Mouse (Mus musculus): ENCODE data around the gene Aebp1.
"Not testable (repeated sequence)": the region's sequence is repeated elsewhere in the genome, so short reads cannot be mapped to it uniquely, and the experiment has no call there.

The Aebp1 gene

DNA sequence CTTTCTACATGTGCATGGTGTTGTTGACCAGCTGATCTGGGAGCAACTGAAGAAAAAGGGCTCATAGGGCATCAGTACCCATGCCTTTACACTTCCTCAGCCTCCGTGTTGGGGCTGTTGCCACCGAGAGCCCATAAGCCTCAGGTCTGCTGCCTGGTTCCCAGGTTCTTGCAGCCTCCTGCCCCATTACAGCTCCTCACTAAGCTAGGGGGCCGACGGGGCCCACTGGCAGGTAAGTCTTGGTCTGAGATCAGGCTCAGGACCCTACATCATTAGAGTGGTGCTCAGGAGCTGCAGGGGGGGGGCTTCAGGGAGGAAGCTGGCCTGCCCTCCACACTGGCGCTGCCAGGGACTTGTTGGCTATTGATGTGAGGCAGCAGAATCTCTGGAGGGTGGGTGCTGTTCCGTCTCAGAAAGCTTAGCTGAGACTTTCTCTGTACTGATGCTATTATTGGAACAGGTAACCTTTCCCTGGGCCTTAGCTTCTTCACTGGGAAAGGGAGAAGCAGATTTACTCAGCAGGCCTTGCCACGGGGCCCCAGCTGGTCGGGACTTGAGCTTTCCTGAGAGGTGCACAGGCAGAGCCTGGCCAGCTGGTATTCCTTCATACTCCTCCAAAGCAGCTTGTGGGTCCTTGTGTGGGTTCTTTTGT is 5.1 kb upstream of the Aebp1 start:
- no peak for DNase-seq

- DNase-seq, result no peak
Measured at GRCm38 (mm10) chr11:5858723-5859122, 3.0 kb upstream of the Aebp1 start.

DNA sequence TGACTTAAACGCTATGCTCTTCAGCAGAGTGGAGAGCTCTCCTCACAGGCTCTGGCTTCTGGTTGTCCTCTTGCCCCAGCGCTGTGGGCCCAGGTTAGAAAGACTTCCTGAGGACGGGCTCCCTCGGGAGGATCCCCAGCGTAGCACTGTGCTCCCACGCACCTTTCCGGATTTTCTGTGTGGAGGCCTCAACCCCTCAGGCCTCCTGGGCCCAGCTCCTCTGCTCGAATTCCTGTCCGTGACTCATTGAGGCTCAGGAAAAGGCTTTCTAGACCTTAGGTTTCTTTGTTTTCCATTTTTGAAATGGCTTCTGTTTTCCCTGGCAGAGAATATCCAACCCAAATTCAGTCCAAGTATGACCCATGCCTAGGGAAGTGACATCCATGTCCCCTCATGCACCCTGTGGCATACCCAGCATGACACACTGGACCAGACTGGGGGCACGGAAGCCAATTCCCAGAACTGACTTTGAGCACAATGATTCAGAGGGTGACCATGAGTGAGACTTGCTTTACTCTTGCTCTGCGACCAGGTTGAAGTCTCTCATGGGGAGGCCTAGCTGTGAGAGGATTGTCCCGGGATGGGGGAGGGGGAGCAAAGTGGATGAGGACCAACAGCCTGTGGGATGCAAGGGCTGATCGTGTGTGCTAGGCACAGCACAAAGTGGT is 1.7 kb upstream of the Aebp1 start:
- no peak for DNase-seq

DNA sequence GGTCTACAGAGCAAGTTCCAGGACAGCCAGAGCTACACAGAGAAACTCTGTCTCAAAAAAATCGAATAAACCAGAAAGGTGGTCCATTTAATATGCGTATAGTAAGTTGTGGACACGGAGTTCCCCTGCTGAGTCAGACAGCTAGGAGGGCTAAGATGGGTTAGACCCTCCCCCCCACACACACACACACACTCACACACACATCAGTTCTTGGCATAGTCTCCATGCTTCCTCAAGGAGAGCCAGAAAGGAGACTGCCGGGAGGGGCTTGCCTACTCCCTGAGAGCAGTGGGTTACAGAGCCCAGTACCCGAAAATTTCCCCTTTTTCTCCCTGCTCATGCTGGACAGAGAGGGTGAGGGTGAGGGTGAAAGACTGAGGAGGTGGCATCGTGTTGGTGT is 1.1 kb upstream of the Aebp1 start:
- no peak for DNase-seq

DNA sequence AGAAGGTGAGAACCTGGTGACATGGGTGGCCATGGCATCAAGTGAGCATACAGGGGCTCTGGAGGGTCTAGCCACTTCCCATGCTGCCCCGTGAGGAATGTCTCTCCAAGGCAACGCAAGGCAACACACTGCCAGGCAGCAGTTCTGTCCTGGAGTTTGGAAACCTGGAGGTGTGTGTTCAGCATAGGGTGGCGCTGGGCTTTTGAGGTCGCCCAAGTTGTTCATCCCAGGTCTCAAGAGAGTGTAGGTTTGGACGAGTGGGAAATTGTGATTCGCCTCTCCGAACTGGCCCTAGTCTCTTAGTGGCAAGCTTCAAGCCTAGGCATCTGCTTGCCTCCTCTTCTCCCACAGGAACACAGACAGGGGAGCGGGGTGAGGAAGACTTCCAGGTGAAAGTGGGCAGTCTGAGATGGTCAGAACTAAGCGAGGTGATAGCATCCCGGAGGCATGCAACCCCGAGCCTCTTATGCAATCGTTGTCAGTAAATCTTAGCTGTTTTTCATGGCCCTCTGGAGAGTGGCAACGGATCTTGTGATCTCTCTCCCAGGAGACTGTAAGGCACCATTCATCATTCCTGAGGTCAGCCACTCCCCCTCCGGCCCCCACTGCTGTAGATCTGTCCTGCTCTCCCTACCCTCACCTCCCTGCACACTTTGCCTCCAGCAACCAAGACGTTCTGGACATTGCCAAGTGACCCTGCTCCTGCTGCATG is 803 bp downstream of the Aebp1 start:
- DNase-seq, result peak; percentile 77

DNA sequence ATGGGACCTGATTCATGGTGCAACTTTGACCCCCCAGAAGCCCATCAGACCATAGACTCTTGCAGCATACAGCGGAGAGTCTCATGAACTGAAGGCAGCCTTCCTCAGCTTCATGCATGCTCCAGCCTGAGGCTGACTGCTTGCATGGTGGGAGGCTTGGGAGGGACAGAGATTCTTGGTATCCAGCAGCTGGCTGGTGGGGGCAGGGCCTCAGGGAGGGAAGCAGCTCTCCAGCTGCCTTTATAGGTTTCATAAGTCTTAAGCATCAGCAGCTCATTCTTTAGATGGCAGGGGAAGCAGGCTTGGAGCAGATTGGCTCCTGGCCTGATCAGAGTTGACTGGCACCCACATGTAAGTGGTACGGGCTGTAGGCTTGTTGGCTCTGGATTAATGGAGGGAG is 5.4 kb downstream of the Aebp1 start:
- DNase-seq, result no peak

DNA sequence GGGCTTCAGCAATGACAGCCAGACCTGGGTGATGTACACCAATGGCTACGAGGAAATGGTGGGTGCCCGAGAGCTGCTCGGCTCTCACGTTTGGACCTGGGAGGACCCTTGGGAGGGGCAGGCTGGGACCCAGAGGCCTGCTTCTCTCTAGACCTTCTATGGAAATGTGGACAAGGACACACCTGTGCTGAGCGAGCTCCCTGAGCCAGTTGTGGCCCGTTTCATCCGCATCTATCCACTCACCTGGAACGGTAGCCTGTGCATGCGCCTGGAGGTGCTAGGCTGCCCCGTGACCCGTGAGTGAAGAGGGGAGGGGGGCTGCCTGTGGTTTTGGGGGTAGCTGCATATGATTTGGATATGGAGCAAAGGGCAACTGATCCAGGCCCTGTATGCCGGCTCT is 6.6 kb downstream of the Aebp1 start:
- DNase-seq, result peak; percentile 53

DNA sequence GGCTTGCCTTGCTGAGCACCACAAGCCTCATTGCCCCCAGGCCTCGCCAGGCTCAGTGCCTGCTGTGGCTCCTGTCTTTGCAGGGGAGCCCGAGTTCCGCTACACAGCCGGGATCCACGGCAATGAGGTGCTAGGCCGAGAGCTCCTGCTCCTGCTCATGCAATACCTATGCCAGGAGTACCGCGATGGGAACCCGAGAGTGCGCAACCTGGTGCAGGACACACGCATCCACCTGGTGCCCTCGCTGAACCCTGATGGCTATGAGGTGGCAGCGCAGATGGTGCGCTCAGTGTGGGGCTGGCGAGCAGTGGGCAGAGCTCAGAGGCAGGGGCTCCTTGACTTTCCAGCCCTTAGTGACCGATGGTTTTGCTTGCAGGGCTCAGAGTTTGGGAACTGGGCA is 7.6 kb downstream of the Aebp1 start:
- DNase-seq, result no peak

DNA sequence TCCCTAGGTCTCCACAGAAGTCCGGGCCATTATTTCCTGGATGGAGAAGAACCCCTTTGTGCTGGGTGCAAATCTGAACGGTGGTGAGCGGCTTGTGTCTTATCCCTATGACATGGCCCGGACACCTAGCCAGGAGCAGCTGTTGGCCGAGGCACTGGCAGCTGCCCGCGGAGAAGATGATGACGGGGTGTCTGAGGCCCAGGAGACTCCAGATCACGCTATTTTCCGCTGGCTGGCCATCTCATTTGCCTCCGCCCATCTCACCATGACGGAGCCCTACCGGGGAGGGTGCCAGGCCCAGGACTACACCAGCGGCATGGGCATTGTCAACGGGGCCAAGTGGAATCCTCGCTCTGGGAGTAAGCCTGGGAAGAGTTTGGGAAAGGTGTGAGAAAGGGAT is 8.3 kb downstream of the Aebp1 start:
- no peak for DNase-seq

- DNase-seq, result no peak
Measured at GRCm38 (mm10) chr11:5872707-5873106, 11.0 kb downstream of the Aebp1 start.

- DNase-seq, result no peak
Measured at GRCm38 (mm10) chr11:5873192-5873591, 11.4 kb downstream of the Aebp1 start.

- no peak for DNase-seq
Measured at GRCm38 (mm10) chr11:5877421-5877820, 15.7 kb downstream of the Aebp1 start.

DNA sequence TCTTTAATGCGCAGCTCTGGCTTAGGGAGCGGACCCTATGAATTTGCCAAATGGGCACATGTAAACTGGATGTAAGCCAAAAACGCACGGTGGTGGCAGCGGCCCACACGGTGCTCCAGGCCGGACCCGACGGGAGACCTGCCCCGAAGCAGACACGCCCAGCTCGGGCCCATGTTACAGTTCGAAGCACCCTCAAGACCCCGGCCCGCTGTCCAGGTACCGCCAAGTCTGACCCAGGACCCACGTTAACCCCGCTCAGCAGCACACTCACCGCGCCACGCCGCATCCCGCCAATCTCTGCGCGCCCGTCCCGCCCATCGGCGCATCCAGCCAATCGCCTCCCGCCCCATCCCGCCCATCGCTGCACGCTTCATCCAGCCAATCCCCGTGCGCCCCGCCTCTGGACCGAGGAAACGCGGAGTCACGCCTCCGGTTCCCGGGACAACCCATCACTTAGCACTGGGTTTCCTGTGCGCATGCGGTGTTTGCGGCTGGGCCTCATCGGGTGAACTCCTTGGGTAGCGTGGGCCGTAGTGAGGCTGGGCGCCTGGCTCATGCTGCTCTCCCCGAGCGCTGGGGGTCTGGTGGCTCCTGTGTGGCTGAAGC is 16.3 kb downstream of the Aebp1 start, which contains the start of gene Pold2:
TSS of gene Pold2 (minus strand) at position 372 of the 606 bp plus-strand sequence.
- DNase-seq, result peak; percentile 98

- DNase-seq, result no peak
Measured at GRCm38 (mm10) chr11:5878661-5879060, 16.9 kb downstream of the Aebp1 start.

GRCm38 (mm10) chr11:5879905-5880304 is 18.2 kb downstream of the Aebp1 start:
- peak; percentile 68 for DNase-seq

GRCm38 (mm10) chr11:5882518-5882917 is 20.8 kb downstream of the Aebp1 start:
- DNase-seq, result no peak

GRCm38 (mm10) chr11:5886187-5886586 is 24.4 kb downstream of the Aebp1 start:
- peak; percentile 65 for DNase-seq

- DNase-seq, result no peak
Measured at GRCm38 (mm10) chr11:5887250-5887649, 25.5 kb downstream of the Aebp1 start.

DNA sequence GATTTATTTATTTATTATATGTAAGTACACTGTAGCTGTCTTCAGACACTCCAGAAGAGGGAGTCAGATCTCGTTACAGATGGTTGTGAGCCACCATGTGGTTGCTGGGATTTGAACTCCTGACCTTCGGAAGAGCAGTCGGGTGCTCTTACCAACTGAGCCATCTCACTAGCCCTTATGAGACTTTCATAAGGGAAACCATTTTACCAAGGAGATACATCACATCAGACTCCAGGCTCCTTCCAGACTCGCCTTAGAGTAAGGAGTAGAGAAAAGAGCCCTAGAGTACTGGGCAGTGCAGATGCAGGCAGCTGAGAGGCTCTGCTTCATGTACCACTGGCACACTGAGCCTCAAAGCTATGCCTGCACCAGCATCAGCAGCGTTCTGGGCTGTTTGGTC is 26.8 kb downstream of the Aebp1 start:
- not testable (repeated sequence) for DNase-seq

GRCm38 (mm10) chr11:5892151-5892591 is 30.4 kb downstream of the Aebp1 start:
- DNase-seq, result peak; percentile 31

GRCm38 (mm10) chr11:5892810-5893368 is 31.1 kb downstream of the Aebp1 start:
- no peak for DNase-seq

- no peak for DNase-seq
Measured at GRCm38 (mm10) chr11:5893807-5894206, 32.1 kb downstream of the Aebp1 start.

- no peak for DNase-seq
Measured at GRCm38 (mm10) chr11:5897230-5897629, 35.5 kb downstream of the Aebp1 start.
